Mouse (Mus musculus) liver, embryonic 14.5 days (tissue): ENCODE results near the gene Rnd2. TPM values are rescaled to one million over a fixed set of nuclear protein-coding genes. Genes with fewer than 3 reads are reported as not detected.
"Not testable (repeated sequence)": the region's sequence is repeated elsewhere in the genome, so short reads cannot be mapped to it uniquely, and the experiment has no call there.

Experiments used
- ATAC-seq: fragments of 200-750 bp; cut with Nextera tagmentation; 2 replicates; pipeline ENCODE4 v1.8.0; 2017; ENCODE audit warnings: moderate number of reproducible peaks, mild to moderate bottlenecking, moderate library complexity; ENCODE audit not compliant: insufficient read depth
- DNase-seq, 3 experiments: peaks; one replicate each; pipeline ENCODE4 v3.0.0-alpha.2; 2012 to 2013; ENCODE audit warnings: low read depth in 3 of 3, low spot score in 3 of 3
- H3K27ac ChIP-seq: fragments of 300-500 bp; sonication (generic); 2 replicates; pipeline ENCODE4 v1.5.1; 2014; ENCODE audit warnings: moderate library complexity, mild to moderate bottlenecking, control low read depth, inconsistent platforms
- H3K27me3 ChIP-seq: fragments of 300-500 bp; sonication (generic); 2 replicates; pipeline ENCODE4 v1.6.1; 2014; ENCODE audit warnings: mild to moderate bottlenecking, low read length, moderate library complexity; ENCODE audit not compliant: control insufficient read depth, insufficient read depth
- H3K36me3 ChIP-seq: fragments of 300-500 bp; sonication (generic); replicated peaks from 2 replicates; pipeline ENCODE4 v1.6.1; 2014; ENCODE audit warnings: low read depth; ENCODE audit not compliant: control insufficient read depth, insufficient read depth
- H3K4me1 ChIP-seq, 2 experiments: fragments of 200-500 bp in 1 of 2; fragments of 300-500 bp in 1 of 2; sonication (generic) in 1 of 2; replicated peaks; 2 replicates each; pipeline ENCODE4 v1.6.1; 2012 to 2014; ENCODE audit warnings: antibody characterized with exemption in 1 of 2, inconsistent platforms in 1 of 2, low read length in 1 of 2; ENCODE audit not compliant: control insufficient read depth in 2 of 2, insufficient read depth in 2 of 2
- H3K4me2 ChIP-seq: fragments of 300-500 bp; sonication (generic); 2 replicates; pipeline ENCODE4 v1.6.1; 2014; ENCODE audit warnings: low read depth, mild to moderate bottlenecking, control low read depth, moderate library complexity
- H3K4me3 ChIP-seq, 2 experiments: fragments of 200-500 bp in 1 of 2; fragments of 300-500 bp in 1 of 2; sonication (generic) in 1 of 2; 2 replicates each; pipeline ENCODE4 v1.5.1; 2012 to 2014; ENCODE audit warnings: low read depth in 2 of 2, low read length in 2 of 2, mild to moderate bottlenecking in 2 of 2, control low read depth in 1 of 2, inconsistent platforms in 1 of 2, moderate library complexity in 1 of 2; ENCODE audit not compliant: insufficient read depth in 1 of 2
- H3K9ac ChIP-seq: fragments of 300-500 bp; sonication (generic); replicated peaks from 2 replicates; pipeline ENCODE4 v1.6.1; 2014; ENCODE audit warnings: mild to moderate bottlenecking, control low read depth, moderate library complexity
- H3K9me3 ChIP-seq: fragments of 300-500 bp; sonication (generic); 2 replicates; pipeline ENCODE4 v1.6.1; 2016; ENCODE audit warnings: low read length, mixed read lengths; ENCODE audit not compliant: control insufficient read depth
- CTCF ChIP-seq: IDR thresholded peaks from 2 replicates; pipeline ENCODE4 v1.5.1; 2016; ENCODE audit warnings: antibody characterized with exemption, low read depth, control low read depth
- EP300 ChIP-seq: IDR thresholded peaks from 2 replicates; pipeline ENCODE4 v1.6.1; 2016; ENCODE audit warnings: antibody characterized with exemption, low read depth
- WGBS: fragments of 180-500 bp; shearing (Covaris S2); extraction: QIAGEN DNeasy Blood & Tissue Kit; methylation state at CpG from one replicate; pipeline ENCODE4 v1.1.7; 2014; ENCODE audit not compliant: insufficient replicate concordance; 5-methylcytosine and 5-hydroxymethylcytosine counted together
- polyA plus RNA-seq, 2 experiments: library from polyadenylated mRNA; depleted of rRNA in 1 of 2; stranded (reverse) in 1 of 2; unstranded in 1 of 2; fragments of >200 nt; fragmentation: Nextera tagmentation in 1 of 2; extraction: Ambion mirVana in 1 of 2; gene quantifications; 2 replicates each; pipeline versions ENCODE4 v1.2.1 to v1.2.3; 2012 to 2014

Rnd2 gene
- polyA plus RNA-seq, 2 experiments: 1.2 to 2.9 TPM

DNA sequence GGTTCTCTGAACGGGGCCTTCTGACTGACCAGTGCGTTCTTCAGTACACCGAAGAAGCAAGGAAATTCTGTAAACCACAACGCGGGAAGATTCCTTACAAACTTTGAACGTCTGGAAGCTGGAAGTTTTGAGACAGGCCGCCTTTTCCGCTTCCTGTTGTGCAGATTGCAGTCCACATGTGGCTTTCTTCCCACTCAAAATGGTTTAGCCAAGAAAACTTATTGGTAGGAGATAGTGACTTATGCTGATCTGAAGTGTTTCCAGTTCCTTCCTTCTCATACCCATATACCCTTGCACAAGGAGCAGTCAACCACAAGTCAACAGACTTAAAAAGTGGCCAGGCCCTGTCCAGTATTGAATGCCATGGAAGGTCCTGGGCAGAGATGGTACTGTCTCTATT lies 38.6 kb upstream of the Rnd2 start:
- H3K27ac ChIP-seq: no peak overlapping the region
- TF ChIP-seq EP300: no peak
- TF ChIP-seq CTCF: no peak
- H3K4me1 ChIP-seq: peaks cover 11 to 15% of the 10 kb centered on the region in 2 experiments
- peak overlapping the region; percentile 99 for H3K4me2 ChIP-seq
- no peaks in the 10 kb centered on the region for H3K27me3 ChIP-seq
- WGBS: 36% methylated on average over 8 of the region's 8 CpGs
- DNase-seq (no peak), ATAC-seq (no peak)
- H3K9me3 ChIP-seq: no peaks in the 10 kb centered on the region
- H3K9ac ChIP-seq: peak overlapping the region; percentile 82
- peak overlapping the region; percentile 79 to 98; a peak in 3 of 4 replicates for H3K4me3 ChIP-seq
- peaks cover 6% of the 10 kb centered on the region for H3K36me3 ChIP-seq

DNA sequence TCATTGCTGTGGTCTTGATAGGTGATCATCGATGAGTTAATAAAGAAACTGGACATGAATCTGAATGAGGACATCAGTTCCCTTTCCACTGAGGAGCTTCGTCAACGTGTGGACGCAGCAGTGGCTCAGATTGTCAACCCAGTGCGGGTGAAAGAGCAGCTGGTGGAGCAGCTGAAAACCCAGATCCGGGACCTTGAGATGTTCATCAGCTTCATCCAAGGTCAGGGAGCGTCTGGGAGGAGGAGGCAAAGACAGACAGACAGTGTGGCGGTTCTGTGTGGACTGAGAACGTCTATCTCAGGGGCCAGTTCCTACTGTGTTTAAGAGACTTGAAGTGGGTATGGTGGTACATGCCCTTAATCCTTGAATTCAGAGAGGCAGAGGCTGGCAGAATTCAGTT lies 33.5 kb upstream of the Rnd2 start:
- H3K27me3 ChIP-seq: no peaks in the 10 kb centered on the region
- H3K9ac ChIP-seq: no peak overlapping the region
- H3K27ac ChIP-seq: no peak overlapping the region
- H3K9me3 ChIP-seq: no peaks in the 10 kb centered on the region
- 71% methylated on average over 9 of the region's 9 CpGs for WGBS
- TF ChIP-seq EP300: no peak
- no peak for TF ChIP-seq CTCF
- H3K4me3 ChIP-seq: no peak overlapping the region
- H3K4me2 ChIP-seq: no peak overlapping the region
- peaks cover 2% of the 10 kb centered on the region in 2 experiments for H3K4me1 ChIP-seq
- ATAC-seq (no peak), DNase-seq (no peak)
- H3K36me3 ChIP-seq: peaks cover 11% of the 10 kb centered on the region

- DNase-seq: no peak
- 87% methylated on average over 13 of the region's 13 CpGs for WGBS
- peaks cover 11% of the 10 kb centered on the region for H3K36me3 ChIP-seq
Observed at GRCm38 (mm10) chr11:101433396-101433795, 31.4 kb upstream of the Rnd2 start.

DNA sequence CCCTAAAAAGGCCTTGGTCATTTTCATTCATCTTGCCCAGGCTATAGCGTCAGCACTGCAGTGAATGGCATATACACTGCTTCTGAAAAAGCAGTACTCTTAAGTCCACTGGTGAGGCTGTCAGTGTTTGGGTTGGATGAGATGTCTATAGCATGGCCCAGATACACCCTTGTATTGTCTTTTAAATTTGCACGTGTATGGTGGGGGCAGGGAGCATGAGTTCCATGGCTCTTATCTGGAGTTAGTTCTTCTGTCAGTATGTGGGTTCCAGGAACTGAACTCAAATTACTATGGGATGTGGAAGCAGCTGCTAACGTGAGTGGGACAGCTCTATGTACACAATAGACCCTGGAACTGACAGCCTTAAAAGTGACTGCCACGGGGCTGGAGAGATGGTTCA lies 29.0 kb upstream of the Rnd2 start:
- H3K4me3 ChIP-seq: no peak overlapping the region
- no peak overlapping the region for H3K27ac ChIP-seq
- WGBS: 36% methylated on average over 4 of the region's 4 CpGs
- peaks cover 4% of the 10 kb centered on the region for H3K36me3 ChIP-seq
- H3K9me3 ChIP-seq: no peaks in the 10 kb centered on the region
- H3K4me2 ChIP-seq: no peak overlapping the region
- H3K4me1 ChIP-seq: no peaks in the 10 kb centered on the region
- no peak overlapping the region for H3K9ac ChIP-seq
- H3K27me3 ChIP-seq: no peaks in the 10 kb centered on the region
- ATAC-seq: no peak
- no peak for TF ChIP-seq EP300
- no peak for TF ChIP-seq CTCF
- DNase-seq: no peak

More at GRCm38 (mm10) chr11:101433396-101433795, 31.4 kb upstream of the Rnd2 start:
- no peak overlapping the region for H3K4me2 ChIP-seq
- no peak for ATAC-seq
- no peak for TF ChIP-seq CTCF
- no peak for TF ChIP-seq EP300
- no peak overlapping the region for H3K9ac ChIP-seq
- H3K27me3 ChIP-seq: no peaks in the 10 kb centered on the region
- H3K4me1 ChIP-seq: no peaks in the 10 kb centered on the region
- H3K9me3 ChIP-seq: no peaks in the 10 kb centered on the region
- H3K27ac ChIP-seq: no peak overlapping the region
- H3K4me3 ChIP-seq: no peak overlapping the region

DNA sequence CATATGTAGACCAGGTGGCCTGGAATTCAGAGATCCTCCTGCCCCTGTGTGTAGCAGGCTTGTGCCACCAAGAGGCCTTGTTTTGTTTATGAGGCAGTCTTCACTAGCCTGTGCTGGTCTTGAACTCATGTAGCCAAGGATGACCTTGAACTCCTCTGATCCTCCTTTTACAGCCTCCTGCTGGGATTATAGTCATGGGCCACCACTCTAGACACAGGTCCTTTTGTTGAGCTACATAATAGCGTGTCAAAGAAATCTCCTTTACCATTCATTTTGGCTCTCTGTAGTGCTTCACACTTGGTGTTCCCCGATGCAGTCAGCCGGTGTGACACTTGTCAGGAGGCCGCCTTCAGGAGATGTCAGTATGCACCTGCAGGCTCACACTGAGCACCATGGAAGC lies 27.9 kb upstream of the Rnd2 start:
- H3K27ac ChIP-seq: no peak overlapping the region

DNA sequence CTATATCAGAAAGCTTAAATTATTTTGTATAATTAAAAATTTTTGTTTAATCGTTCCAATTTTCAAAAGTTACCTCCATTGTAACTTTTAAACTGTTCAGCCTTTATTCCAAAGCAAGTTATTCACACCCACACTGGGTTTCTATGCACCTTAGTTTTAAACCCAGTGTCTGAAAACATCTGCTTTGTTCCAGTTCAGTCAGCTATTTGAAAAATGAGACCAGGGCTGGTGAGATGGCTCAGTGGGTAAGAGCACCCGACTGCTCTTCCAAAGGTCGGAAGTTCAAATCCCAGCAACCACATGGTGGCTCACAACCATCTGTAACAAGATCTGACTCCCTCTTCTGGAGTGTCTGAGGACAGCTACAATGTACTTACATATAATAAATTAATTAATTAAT lies 26.8 kb upstream of the Rnd2 start:
- ATAC-seq, H3K4me3 ChIP-seq, H3K9ac ChIP-seq, H3K9me3 ChIP-seq, H3K4me2 ChIP-seq, DNase-seq, H3K27ac ChIP-seq, H3K27me3 ChIP-seq, H3K36me3 ChIP-seq, H3K4me1 ChIP-seq: not testable (repeated sequence)
- 45% methylated on average over 3 of the region's 3 CpGs for WGBS

More for the DNA sequence above, 27.9 kb upstream of the Rnd2 start:
- Histone ChIP-seq H3K4me3 (no peak overlapping the region), H3K4me1 (no peaks in the 10 kb centered on the region), H3K9me3 (no peaks in the 10 kb centered on the region), H3K9ac (no peak overlapping the region), H3K36me3 (peaks cover 4% of the 10 kb centered on the region), H3K4me2 (no peak overlapping the region), H3K27me3 (no peaks in the 10 kb centered on the region)
- ATAC-seq (no peak), DNase-seq (no peak)
- no peak for TF ChIP-seq EP300
- no peak for TF ChIP-seq CTCF
- WGBS: 78% methylated on average over 4 of the region's 4 CpGs

- Histone ChIP-seq H3K9ac (peak overlapping the region; percentile 48), H3K4me1 (peaks cover 0 to 19% of the 10 kb centered on the region in 2 experiments; a peak in 3 of 4 replicates), H3K27ac (peak overlapping the region; percentile 46), H3K4me2 (peak overlapping the region; percentile 76), H3K36me3 (peaks cover 23% of the 10 kb centered on the region), H3K4me3 (peak overlapping the region; percentile 77 to 91)
- ATAC-seq, H3K9me3 ChIP-seq, H3K27me3 ChIP-seq, DNase-seq: not testable (repeated sequence)
- WGBS: 22% methylated on average over 15 of the region's 15 CpGs
Observed at GRCm38 (mm10) chr11:101441450-101442126, 23.2 kb upstream of the Rnd2 start.
